30 mouse cellular contexts compared by ENCODE assay signal in genomic region chr17:78682351-78682750, GRCm38 (mm10). TPM values are rescaled to one million over a fixed set of nuclear protein-coding genes. Genes with fewer than 3 reads are reported as not detected.
DNase-seq lines count a peak whose midpoint lies in the region; ATAC-seq and TF ChIP-seq lines count a peak whose summit lies in the region.
"Had no signal": no experiment of that assay in that cellular context is flagged by ENCODE, and none has a peak within 500 bp of the region (broad histone marks: within the 10 kb centered on the region; RNA-seq: fewer than 3 reads in every experiment).

No protein-coding gene starts in this region.

- no peak for TF ChIP-seq CTCF in heart, adult 2 months (IDR thresholded peaks at IDR 0.05)
- TF ChIP-seq CTCF in layer of hippocampus, adult 2 months (conservative IDR thresholded peaks at IDR 0.05): no peak

- 0 out of 2 replicates have a peak, but pooled peaks cover 1% of the 10 kb centered on the region for H3K79me2 ChIP-seq in heart, adult 2 months (replicated peaks; ENCODE audit: control insufficient read depth, insufficient read depth, low read length)

- DNase-seq in frontal cortex, postnatal 36 days (ENCODE audit: low spot score in 2 of 2): no peak
- DNase-seq in heart, adult 2 months: no peak
- no peak for DNase-seq in heart, postnatal 4 days
- DNase-seq in layer of hippocampus, adult 2 months (ENCODE audit: low spot score in 2 of 2): peak in 1 of 2 experiments; percentile 15
- DNase-seq in layer of hippocampus, postnatal 10 days (ENCODE audit: low spot score in 2 of 2): no peak
- DNase-seq: adrenal gland, adult 8-10 months; adrenal gland, postnatal 25 days; cerebellum, adult 11 months; cerebellum, adult 2 months; cerebellum, adult 9-11 months; cerebellum, postnatal 25 days; embryo, embryonic 11 days; gastrocnemius, adult 2 months; gastrocnemius, postnatal 14 days; heart, adult 18-20 months; kidney, adult 18-20 months; kidney, adult 9 months had no signal

- H3K9ac ChIP-seq in heart, embryonic 12.5 days: peak overlapping the region; percentile 60; the same call in 1 of the 2 replicates
- no peak overlapping the region; the same call in 1 of the 2 replicates for H3K9ac ChIP-seq in heart, adult 2 months (ENCODE audit: low read depth, low read length)
- H3K9ac ChIP-seq in heart, embryonic 15.5 days: peak overlapping the region; percentile 12; the same call in 1 of the 2 replicates
- H3K9ac ChIP-seq: embryonic facial prominence, embryonic 13.5 days; forebrain, embryonic 12.5 days; forebrain, embryonic 15.5 days; hindbrain, embryonic 13.5 days; intestine, embryonic 15.5 days had no signal

- H3K27me3 ChIP-seq in heart, embryonic 12.5 days (replicated peaks): no peaks in the 10 kb centered on the region
- H3K27me3 ChIP-seq in heart, adult 2 months (ENCODE audit: control insufficient read depth, insufficient read depth, low read length): no peaks in the 10 kb centered on the region
- no peaks in the 10 kb centered on the region for H3K27me3 ChIP-seq in heart, embryonic 15.5 days
- H3K27me3 ChIP-seq: embryonic facial prominence, embryonic 13.5 days; forebrain, embryonic 12.5 days; forebrain, embryonic 15.5 days; hindbrain, embryonic 13.5 days; intestine, embryonic 15.5 days had no signal

- peaks cover 10% of the 10 kb centered on the region for H3K36me3 ChIP-seq in heart, embryonic 12.5 days
- peaks cover 12% of the 10 kb centered on the region for H3K36me3 ChIP-seq in heart, adult 2 months (ENCODE audit: control insufficient read depth, insufficient read depth, low read length)
- peaks cover 4% of the 10 kb centered on the region; the same call in 1 of the 2 replicates for H3K36me3 ChIP-seq in heart, embryonic 15.5 days
- H3K36me3 ChIP-seq: forebrain, embryonic 12.5 days had no signal

- TF ChIP-seq EP300 in heart, adult 2 months (IDR thresholded peaks at IDR 0.05; ENCODE audit: insufficient read depth, low read depth, low read length): no peak

- TF ChIP-seq POLR2A in heart, adult 2 months (IDR thresholded peaks at IDR 0.05; ENCODE audit: insufficient read depth, low read depth, low read length): no peak

- no peaks in the 10 kb centered on the region for H3K9me3 ChIP-seq in heart, embryonic 12.5 days (replicated peaks)
- no peaks in the 10 kb centered on the region for H3K9me3 ChIP-seq in heart, embryonic 15.5 days (replicated peaks)
- H3K9me3 ChIP-seq: embryonic facial prominence, embryonic 10.5 days; embryonic facial prominence, embryonic 13.5 days; forebrain, embryonic 12.5 days; forebrain, embryonic 15.5 days; hindbrain, embryonic 10.5 days; hindbrain, embryonic 13.5 days; intestine, embryonic 15.5 days had no signal

- H3K27ac ChIP-seq in heart, embryonic 12.5 days (ENCODE audit: poor library complexity, severe bottlenecking): peak overlapping the region; percentile 92
- no peak overlapping the region for H3K27ac ChIP-seq in heart, adult 2 months
- H3K27ac ChIP-seq in heart, embryonic 15.5 days: peak overlapping the region; percentile 68
- peak overlapping the region; percentile 54; the same call in 1 of the 2 replicates for H3K27ac ChIP-seq in layer of hippocampus, adult 2 months
- H3K27ac ChIP-seq: embryonic facial prominence, embryonic 10.5 days; embryonic facial prominence, embryonic 13.5 days; forebrain, embryonic 12.5 days; forebrain, embryonic 15.5 days; gastrocnemius, adult 2 months; hindbrain, embryonic 10.5 days; hindbrain, embryonic 13.5 days; intestine, embryonic 15.5 days had no signal

- peak overlapping the region; percentile 49 for H3K4me2 ChIP-seq in heart, embryonic 12.5 days
- H3K4me2 ChIP-seq in heart, embryonic 15.5 days: peak overlapping the region; percentile 40
- H3K4me2 ChIP-seq: embryonic facial prominence, embryonic 13.5 days; forebrain, embryonic 12.5 days; forebrain, embryonic 15.5 days; hindbrain, embryonic 13.5 days; intestine, embryonic 15.5 days had no signal

- intact Hi-C loops in heart, adult 2 months (cut with DNase I): loop anchor here (5.0 kb wide), 1 partner anchor 50 kb away; no protein-coding TSS in a partner anchor

- 21% methylated on average over 6 of the region's 6 CpGs for WGBS in heart, embryonic 12.5 days
- WGBS in heart, adult 2 months: 26% methylated on average over 6 of the region's 6 CpGs
- 33% methylated on average over 6 of the region's 6 CpGs for WGBS in heart, embryonic 15.5 days

- H3K4me1 ChIP-seq in heart, embryonic 12.5 days (replicated peaks): peaks cover 30% of the 10 kb centered on the region
- H3K4me1 ChIP-seq in heart, adult 2 months (ENCODE audit: control insufficient read depth, insufficient read depth, low read length): peaks cover 7% of the 10 kb centered on the region; the same call in 1 of the 2 replicates
- peaks cover 31% of the 10 kb centered on the region for H3K4me1 ChIP-seq in heart, embryonic 15.5 days (replicated peaks)
- H3K4me1 ChIP-seq: embryonic facial prominence, embryonic 10.5 days; embryonic facial prominence, embryonic 13.5 days; forebrain, embryonic 12.5 days; forebrain, embryonic 15.5 days; hindbrain, embryonic 13.5 days; intestine, embryonic 15.5 days had no signal

- no peak overlapping the region for H3K4me3 ChIP-seq in heart, embryonic 12.5 days
- no peak overlapping the region for H3K4me3 ChIP-seq in heart, adult 2 months
- no peak overlapping the region for H3K4me3 ChIP-seq in heart, embryonic 15.5 days
- peak overlapping the region; percentile 7; the same call in 1 of the 2 replicates for H3K4me3 ChIP-seq in layer of hippocampus, adult 2 months
- H3K4me3 ChIP-seq: embryonic facial prominence, embryonic 10.5 days; embryonic facial prominence, embryonic 13.5 days; erythroblast, embryonic 14.5 days; forebrain, embryonic 12.5 days; forebrain, embryonic 15.5 days; gastrocnemius, adult 2 months; hindbrain, embryonic 10.5 days; hindbrain, embryonic 13.5 days; intestine, embryonic 15.5 days had no signal

- peak; percentile 64 for ATAC-seq in frontal cortex, adult (ENCODE audit: low TSS enrichment)
- ATAC-seq in heart, embryonic 12.5 days (ENCODE audit: insufficient number of reproducible peaks, low FRiP score): no peak; the same call in 1 of the 2 replicates
- no peak for ATAC-seq in heart, embryonic 15.5 days (replicated peaks; ENCODE audit: insufficient number of reproducible peaks, insufficient read depth, low FRiP score, low read depth)
- ATAC-seq: activated CD4-positive, CD25-positive, alpha-beta regulatory T cell, adult 4 months; forebrain, embryonic 15.5 days; hindbrain, embryonic 16.5 days; intestine, embryonic 15.5 days had no signal

RNA-seq across cellular contexts. Expression of gene Strn, which starts 54.6 kb away (rescaled TPM):
- 19.3 and 20.6 TPM in 2 replicates for polyA plus RNA-seq in heart, embryonic 12.5 days (2016; fragmentation: Nextera tagmentation; extraction: Ambion mirVana)
- total RNA-seq in heart, adult 2 months (2021): 10 to 100 TPM; 20.3 to 24.2 TPM
- 6.1 and 11.8 TPM in 2 replicates for polyA plus RNA-seq in heart, adult 2 months (2012; rRNA removed)
- 11.1 and 12.0 TPM in 2 replicates for polyA plus RNA-seq in heart, embryonic 15.5 days (2015; fragmentation: Nextera tagmentation; extraction: Ambion mirVana)
- total RNA-seq in heart, postnatal 4 days (2021): 10 to 100 TPM; 49.7 to 52.8 TPM
- total RNA-seq in layer of hippocampus, adult 2 months (2021): 10 to 100 TPM; 57.6 to 59.9 TPM
- 10 to 100 TPM; 66.7 to 67.1 TPM for total RNA-seq in layer of hippocampus, postnatal 10 days (2021)
